ENCODE assay signal across 4 mouse cellular contexts in the genomic region with DNA sequence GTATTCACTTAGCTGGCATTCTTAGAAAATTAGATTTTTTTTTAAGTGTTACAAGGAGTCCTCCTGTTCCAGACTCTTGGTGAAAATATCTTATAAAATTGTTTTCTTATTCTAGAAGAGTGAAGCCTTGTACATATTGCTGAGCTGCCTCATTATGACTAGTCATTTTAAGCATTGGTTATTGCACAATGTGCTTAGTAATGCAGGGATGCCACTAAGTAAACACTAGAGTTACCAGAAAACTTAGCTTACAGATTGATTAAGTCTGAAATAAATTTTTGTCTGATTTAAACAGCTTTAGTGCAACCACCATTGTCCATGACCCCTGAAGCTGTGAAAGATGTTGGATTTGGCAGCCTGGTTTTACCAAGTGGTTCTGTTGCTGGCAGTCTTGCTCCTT.
DNase-seq lines count a peak whose midpoint lies in the region; ATAC-seq and TF ChIP-seq lines count a peak whose summit lies in the region.
"Not testable (repeated sequence)": the region's sequence is repeated elsewhere in the genome, so short reads cannot be mapped to it uniquely, and the experiment has no call there.

No protein-coding gene starts in this region.

- H3ac ChIP-seq in C2C12 (ENCODE audit: control insufficient read depth, insufficient read length, low read depth); myocyte (ENCODE audit: control insufficient read depth, insufficient read length): not testable (repeated sequence)

- not testable (repeated sequence) for TF ChIP-seq POLR2A in myocyte (IDR thresholded peaks at IDR 0.05; ENCODE audit: insufficient read length, low read depth)

- TF ChIP-seq CTCF in C2C12 (IDR thresholded peaks at IDR 0.05; ENCODE audit: control insufficient read depth, insufficient read depth, insufficient read length); liver, embryonic 14.5 days (IDR thresholded peaks at IDR 0.05; ENCODE audit: low read depth): not testable (repeated sequence)

- not testable (repeated sequence) for H3K9me3 ChIP-seq in liver, embryonic 14.5 days (ENCODE audit: control insufficient read depth, low read length)

- not testable (repeated sequence) for H3K27me3 ChIP-seq in C2C12 (ENCODE audit: control insufficient read depth, insufficient read depth, insufficient read length); liver, embryonic 14.5 days (ENCODE audit: control insufficient read depth, insufficient read depth, low read length); myocyte (ENCODE audit: control insufficient read depth, insufficient read depth, insufficient read length)

- peak; percentile 36 for DNase-seq in NIH3T3 (ENCODE audit: low read depth)
- not testable (repeated sequence) for DNase-seq in liver, embryonic 14.5 days (ENCODE audit: low read depth in 3 of 3, low spot score in 3 of 3)

- not testable (repeated sequence) for TF ChIP-seq EP300 in liver, embryonic 14.5 days (IDR thresholded peaks at IDR 0.05; ENCODE audit: low read depth)

- H3K36me3 ChIP-seq in C2C12 (ENCODE audit: control insufficient read depth, insufficient read depth) (peaks cover 72% of the 10 kb centered on the region), myocyte (ENCODE audit: control insufficient read depth, insufficient read depth) (peaks cover 47% of the 10 kb centered on the region)
- H3K36me3 ChIP-seq in liver, embryonic 14.5 days (replicated peaks; ENCODE audit: control insufficient read depth, insufficient read depth, low read depth), result peaks cover 50% of the 10 kb centered on the region

- H3K79me3 ChIP-seq in C2C12 (ENCODE audit: low read depth), result not testable (repeated sequence)

- H3K4me1 ChIP-seq in liver, embryonic 14.5 days (replicated peaks; ENCODE audit: control insufficient read depth in 2 of 2, insufficient read depth in 2 of 2, low read length in 1 of 2), result not testable (repeated sequence)

- not testable (repeated sequence) for H3K4me3 ChIP-seq in C2C12 (ENCODE audit: insufficient read depth, poor library complexity, severe bottlenecking); liver, embryonic 14.5 days (ENCODE audit: insufficient read depth in 1 of 2, low read depth in 2 of 2, low read length in 2 of 2); myocyte

- H3K27ac ChIP-seq in liver, embryonic 14.5 days, result not testable (repeated sequence)

- H3K79me2 ChIP-seq in C2C12 (ENCODE audit: control insufficient read depth, insufficient read depth), result peaks cover 11% of the 10 kb centered on the region
- H3K79me2 ChIP-seq in myocyte (ENCODE audit: control insufficient read depth, insufficient read depth), result not testable (repeated sequence)

- not testable (repeated sequence) for H3K9ac ChIP-seq in liver, embryonic 14.5 days (replicated peaks)

- H3K4me2 ChIP-seq in liver, embryonic 14.5 days (ENCODE audit: low read depth); myocyte (ENCODE audit: low read depth): not testable (repeated sequence)

- peak; percentile 45; the same call in 1 of the 2 replicates for ATAC-seq in liver, embryonic 14.5 days (ENCODE audit: insufficient read depth)

TF ChIP-seq in C2C12, 6 proteins besides CTCF, POLR2A, EP300 and RAD21:
- peak; percentile 63 for TF ChIP-seq CEBPB (IDR thresholded peaks at IDR 0.05; ENCODE audit: low read depth)

TF ChIP-seq in myocyte, 11 proteins besides CTCF, POLR2A, EP300 and RAD21:
- TF ChIP-seq CEBPB (IDR thresholded peaks at IDR 0.05; ENCODE audit: insufficient read depth, poor library complexity, severe bottlenecking), result peak; percentile 66; the same call in 1 of the 2 replicates
